Mouse (Mus musculus): Measurements from ENCODE around the gene B3gnt8. TPM values are rescaled to one million over a fixed set of nuclear protein-coding genes. Genes with fewer than 3 reads are reported as not detected.

Gene B3gnt8
- total and polyA plus RNA-seq, 3 experiments, result 0.46 to 1.6 TPM; not detected in 1

DNA sequence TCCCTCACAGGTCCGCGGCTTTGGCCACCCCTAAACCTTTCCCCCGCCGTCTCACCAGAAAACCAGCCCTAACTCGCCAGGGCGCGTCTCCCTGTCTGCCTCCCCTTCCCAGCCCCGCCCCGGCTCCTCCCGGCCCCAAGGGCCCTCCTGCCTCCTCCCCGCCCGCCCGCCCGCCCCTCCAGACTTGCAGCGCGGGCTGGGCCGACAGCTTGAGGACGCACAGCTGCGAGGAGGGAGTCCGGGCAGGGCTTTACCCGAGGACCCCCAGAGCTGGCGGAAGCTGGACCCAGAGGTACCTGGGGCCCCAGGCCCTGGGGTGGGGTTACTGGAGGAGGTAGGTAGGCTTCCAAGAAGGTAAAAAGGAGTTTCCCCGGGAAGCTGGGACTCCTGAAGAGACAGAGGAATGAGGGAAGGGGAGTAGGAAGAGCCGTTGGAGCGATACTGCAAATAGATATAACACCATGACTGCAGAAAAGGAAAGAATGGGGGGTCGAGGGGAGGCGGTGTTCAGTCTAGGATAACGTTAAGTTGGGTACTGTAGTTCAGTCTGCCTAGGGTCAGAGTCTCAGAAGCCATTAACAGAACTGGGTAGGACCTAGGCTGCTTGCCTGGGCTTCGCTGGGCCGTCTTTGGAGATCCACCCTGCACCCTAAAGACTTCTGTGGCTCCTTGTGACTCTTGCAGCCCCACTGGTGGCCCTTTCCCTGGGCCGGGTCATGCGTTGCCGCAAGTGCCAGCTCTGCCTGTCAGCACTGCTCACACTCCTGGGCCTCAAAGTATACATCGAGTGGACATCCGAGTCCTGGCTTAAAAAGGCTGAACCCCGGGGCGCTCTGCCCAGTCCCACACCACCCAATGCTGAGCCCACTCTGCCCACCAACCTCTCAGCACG lies 1.2 kb downstream of the B3gnt8 start:
- Histone ChIP-seq H3K27ac (ENCODE audit: control insufficient read depth, low read depth, low read length) (no peak overlapping the region; the same call in 1 of the 2 replicates), H3K4me1 (ENCODE audit: control insufficient read depth in 1 of 2, insufficient read depth in 2 of 2, low read length in 2 of 2) (peaks cover 0 to 14% of the 10 kb centered on the region in 2 experiments; a peak in 3 of 4 replicates), H3K27me3 (ENCODE audit: control insufficient read depth in 1 of 2, insufficient read depth in 2 of 2, low read length in 2 of 2) (no peaks in the 10 kb centered on the region), H3K9me3 (replicated peaks; ENCODE audit: insufficient read depth, low read length) (no peaks in the 10 kb centered on the region), H3K9ac (ENCODE audit: control insufficient read depth, low read depth, low read length, poor library complexity, severe bottlenecking) (peak overlapping the region; percentile 78), H3K4me3 (ENCODE audit: control insufficient read depth in 1 of 2, insufficient read depth in 1 of 2, low read depth in 2 of 2, low read length in 2 of 2) (peak overlapping the region; percentile 60 to 80), H3K36me3 (ENCODE audit: control insufficient read depth in 1 of 2, insufficient read depth in 2 of 2, low read length in 2 of 2) (0 out of 4 replicates have a peak, but pooled peaks cover 0 to 2% of the 10 kb centered on the region in 2 experiments), H3K79me2 (ENCODE audit: control insufficient read depth, insufficient read depth, low read length, poor library complexity) (no peaks in the 10 kb centered on the region; the same call in 1 of the 2 replicates)
- TF ChIP-seq TBP (IDR thresholded peaks at IDR 0.05; ENCODE audit: low read depth, low read length) (no peak), BHLHE40 (IDR thresholded peaks at IDR 0.05; ENCODE audit: borderline replicate concordance, low read depth, low read length) (no peak), NRF1 (IDR thresholded peaks at IDR 0.05; ENCODE audit: insufficient read depth, low read depth, low read length, poor library complexity, severe bottlenecking) (no peak), MXI1 (IDR thresholded peaks at IDR 0.05; ENCODE audit: low read depth, low read length) (no peak), MAZ (IDR thresholded peaks at IDR 0.05; ENCODE audit: low read depth, low read length) (0 out of 2 replicates have a peak, but pooled peaks have one; percentile 44), USF2 (IDR thresholded peaks at IDR 0.05; ENCODE audit: borderline replicate concordance in 1 of 2, insufficient read depth in 1 of 2, low read depth in 1 of 2, low read length in 2 of 2) (no peak), SMC3 (IDR thresholded peaks at IDR 0.05; ENCODE audit: low read depth, low read length) (no peak), POLR2A (IDR thresholded peaks at IDR 0.05; ENCODE audit: control insufficient read depth in 1 of 2, insufficient read depth in 1 of 2, low read depth in 1 of 2, low read length in 2 of 2, poor library complexity in 1 of 2) (0 out of 4 replicates have a peak, but pooled peaks of 1 of the 2 experiments have one; percentile 24)
- peak; percentile 72 for DNase-seq (ENCODE audit: low read depth, low spot score)

GRCm38 (mm10) chr7:25628323-25628620 lies 1.8 kb downstream of the B3gnt8 start:
- Histone ChIP-seq H3K4me1 (ENCODE audit: control insufficient read depth in 1 of 2, insufficient read depth in 2 of 2, low read length in 2 of 2) (peaks cover 0 to 14% of the 10 kb centered on the region in 2 experiments; a peak in 3 of 4 replicates), H3K79me2 (ENCODE audit: control insufficient read depth, insufficient read depth, low read length, poor library complexity) (no peaks in the 10 kb centered on the region; the same call in 1 of the 2 replicates), H3K27ac (ENCODE audit: control insufficient read depth, low read depth, low read length) (no peak overlapping the region), H3K9me3 (replicated peaks; ENCODE audit: insufficient read depth, low read length) (no peaks in the 10 kb centered on the region), H3K9ac (ENCODE audit: control insufficient read depth, low read depth, low read length, poor library complexity, severe bottlenecking) (no peak overlapping the region), H3K36me3 (ENCODE audit: control insufficient read depth in 1 of 2, insufficient read depth in 2 of 2, low read length in 2 of 2) (0 out of 4 replicates have a peak, but pooled peaks cover 0 to 2% of the 10 kb centered on the region in 2 experiments), H3K4me3 (ENCODE audit: control insufficient read depth in 1 of 2, insufficient read depth in 1 of 2, low read depth in 2 of 2, low read length in 2 of 2) (no peak overlapping the region), H3K27me3 (ENCODE audit: control insufficient read depth in 1 of 2, insufficient read depth in 2 of 2, low read length in 2 of 2) (no peaks in the 10 kb centered on the region)
- no peak for DNase-seq (ENCODE audit: low read depth, low spot score)
- TF ChIP-seq CHD2 (IDR thresholded peaks at IDR 0.05; ENCODE audit: low read length), result no peak
- no peak for TF ChIP-seq ZMIZ1 (IDR thresholded peaks at IDR 0.05; ENCODE audit: low read depth, low read length)
- no peak for TF ChIP-seq JUND (IDR thresholded peaks at IDR 0.05; ENCODE audit: low read depth, low read length)
- TF ChIP-seq NRF1 (IDR thresholded peaks at IDR 0.05; ENCODE audit: insufficient read depth, low read depth, low read length, poor library complexity, severe bottlenecking), result no peak
- no peak for TF ChIP-seq ZKSCAN1 (IDR thresholded peaks at IDR 0.05; ENCODE audit: low read depth, low read length)
- TF ChIP-seq MAZ (IDR thresholded peaks at IDR 0.05; ENCODE audit: low read depth, low read length), result no peak
- no peak for TF ChIP-seq SIN3A (IDR thresholded peaks at IDR 0.05; ENCODE audit: low read length)
- no peak for TF ChIP-seq KAT2A (conservative IDR thresholded peaks at IDR 0.05; ENCODE audit: low read depth, low read length)
- TF ChIP-seq TAL1 (IDR thresholded peaks at IDR 0.05; ENCODE audit: low read length), result no peak
- TF ChIP-seq SMC3 (IDR thresholded peaks at IDR 0.05; ENCODE audit: low read depth, low read length), result no peak
- TF ChIP-seq E2F4 (IDR thresholded peaks at IDR 0.05; ENCODE audit: borderline replicate concordance, low read depth, low read length), result no peak
- no peak for TF ChIP-seq MEF2A (IDR thresholded peaks at IDR 0.05; ENCODE audit: extremely low read depth, insufficient replicate concordance, low read depth, low read length, poor library complexity, severe bottlenecking)
- TF ChIP-seq MYC (IDR thresholded peaks at IDR 0.05; ENCODE audit: low read depth, low read length), result no peak
- TF ChIP-seq TCF12 (IDR thresholded peaks at IDR 0.05; ENCODE audit: low read depth, low read length), result no peak
- no peak for TF ChIP-seq NELFE (IDR thresholded peaks at IDR 0.05; ENCODE audit: low read depth, low read length)
- no peak for TF ChIP-seq GATA1 (IDR thresholded peaks at IDR 0.05; ENCODE audit: low read depth, low read length)
